Mouse (Mus musculus): Measurements from ENCODE around the gene Mrps18a.

The Mrps18a gene

GRCm38 (mm10) chr17:46101906-46102305 lies 8.9 kb upstream of the Mrps18a start:
- DNase-seq (ENCODE audit: low read depth, low spot score), result no peak

- no peak for DNase-seq (ENCODE audit: low read depth, low spot score)
Observed at GRCm38 (mm10) chr17:46102608-46103159, 8.1 kb upstream of the Mrps18a start.

- DNase-seq (ENCODE audit: low read depth, low spot score), result peak; percentile 80
Observed at GRCm38 (mm10) chr17:46104487-46104886, 6.3 kb upstream of the Mrps18a start.

- no peak for DNase-seq (ENCODE audit: low read depth, low spot score)
Observed at GRCm38 (mm10) chr17:46108286-46108685, 2.5 kb upstream of the Mrps18a start.

GRCm38 (mm10) chr17:46115489-46115888 lies 4.7 kb downstream of the Mrps18a start:
- peak; percentile 36 for DNase-seq (ENCODE audit: low read depth, low spot score)

- no peak for DNase-seq (ENCODE audit: low read depth, low spot score)
Observed at GRCm38 (mm10) chr17:46116138-46116537, 5.4 kb downstream of the Mrps18a start.

- DNase-seq (ENCODE audit: low read depth, low spot score), result no peak
Observed at GRCm38 (mm10) chr17:46116881-46117280, 6.1 kb downstream of the Mrps18a start.

GRCm38 (mm10) chr17:46117623-46118422 lies 7.0 kb downstream of the Mrps18a start:
- DNase-seq (ENCODE audit: low read depth, low spot score), result no peak

GRCm38 (mm10) chr17:46118423-46118850 lies 7.7 kb downstream of the Mrps18a start:
- DNase-seq (ENCODE audit: low read depth, low spot score), result no peak

- no peak for DNase-seq (ENCODE audit: low read depth, low spot score)
Observed at GRCm38 (mm10) chr17:46119641-46120040, 8.9 kb downstream of the Mrps18a start.

GRCm38 (mm10) chr17:46122791-46123190 lies 12.0 kb downstream of the Mrps18a start:
- no peak for DNase-seq (ENCODE audit: low read depth, low spot score)

GRCm38 (mm10) chr17:46123285-46123684 lies 12.5 kb downstream of the Mrps18a start:
- no peak for DNase-seq (ENCODE audit: low read depth, low spot score)

- DNase-seq (ENCODE audit: low read depth, low spot score), result peak; percentile 87
Observed at GRCm38 (mm10) chr17:46123953-46124700, 13.3 kb downstream of the Mrps18a start.

- no peak for DNase-seq (ENCODE audit: low read depth, low spot score)
Observed at GRCm38 (mm10) chr17:46126608-46127007, 15.8 kb downstream of the Mrps18a start.

GRCm38 (mm10) chr17:46127814-46128493 lies 17.2 kb downstream of the Mrps18a start:
- no peak for DNase-seq (ENCODE audit: low read depth, low spot score)

GRCm38 (mm10) chr17:46129741-46130498 lies 19.1 kb downstream of the Mrps18a start:
- no peak for DNase-seq (ENCODE audit: low read depth, low spot score)

- no peak for DNase-seq (ENCODE audit: low read depth, low spot score)
Observed at GRCm38 (mm10) chr17:46132058-46132718, 21.4 kb downstream of the Mrps18a start.

- DNase-seq (ENCODE audit: low read depth, low spot score), result no peak
Observed at GRCm38 (mm10) chr17:46132862-46133261, 22.1 kb downstream of the Mrps18a start.

- DNase-seq (ENCODE audit: low read depth, low spot score), result no peak
Observed at GRCm38 (mm10) chr17:46138563-46139236, 27.9 kb downstream of the Mrps18a start.

GRCm38 (mm10) chr17:46139872-46140271 lies 29.1 kb downstream of the Mrps18a start:
- no peak for DNase-seq (ENCODE audit: low read depth, low spot score)

All from skeletal muscle tissue, adult 2 months (tissue).